Mouse (Mus musculus) midbrain, embryonic 10.5 days (tissue): Measurements from ENCODE around the gene Drd5. TPM values are rescaled to one million over a fixed set of nuclear protein-coding genes. Genes with fewer than 3 reads are reported as not detected.

Experiments used
- DNase-seq: peaks from one replicate; pipeline ENCODE4 v3.0.0-alpha.2; 2017; ENCODE audit warnings: low spot score
- H3K27ac ChIP-seq: fragments of 300-500 bp; sonication (generic); replicated peaks from 2 replicates; pipeline ENCODE4 v1.5.1; 2016; ENCODE audit warnings: mild to moderate bottlenecking
- H3K27me3 ChIP-seq: fragments of 300-500 bp; sonication (generic); 2 replicates; pipeline ENCODE4 v1.6.1; 2016; ENCODE audit warnings: low read depth, mild to moderate bottlenecking; ENCODE audit not compliant: poor library complexity, severe bottlenecking
- H3K36me3 ChIP-seq: fragments of 300-500 bp; sonication (generic); 2 replicates; pipeline ENCODE4 v1.6.1; 2016; ENCODE audit warnings: mild to moderate bottlenecking, moderate library complexity
- H3K4me1 ChIP-seq: fragments of 300-500 bp; sonication (generic); 2 replicates; pipeline ENCODE4 v1.6.1; 2016
- H3K4me3 ChIP-seq: fragments of 300-500 bp; sonication (generic); 2 replicates; pipeline ENCODE4 v1.5.1; 2016; ENCODE audit warnings: mild to moderate bottlenecking, moderate library complexity
- H3K9me3 ChIP-seq: fragments of 300-500 bp; sonication (generic); replicated peaks from 2 replicates; pipeline ENCODE4 v1.6.1; 2016; ENCODE audit warnings: mild to moderate bottlenecking
- WGBS: fragments of 180-500 bp; shearing (Covaris S2); methylation state at CpG from one replicate; pipeline ENCODE4 v1.1.7; 2016; 5-methylcytosine and 5-hydroxymethylcytosine counted together
- polyA plus RNA-seq: library from polyadenylated mRNA; unstranded; fragments of >200 nt; fragmentation: Nextera tagmentation; extraction: Ambion mirVana; gene quantifications from 2 replicates; pipeline ENCODE4 v1.2.1, GENCODE M21; 2016

The Drd5 gene
- polyA plus RNA-seq, 1 experiment from 2014 or later: 0.10 TPM

- Histone ChIP-seq H3K4me1 (peaks cover 16% of the 10 kb centered on the region), H3K27me3 (peaks cover 21% of the 10 kb centered on the region), H3K4me3 (no peak overlapping the region), H3K9me3 (no peaks in the 10 kb centered on the region), H3K36me3 (no peaks in the 10 kb centered on the region), H3K27ac (no peak overlapping the region)
- DNase-seq: no peak
- 73% methylated on average over 2 of the region's 2 CpGs for WGBS
These were observed 13.9 kb upstream of the Drd5 start for GRCm38 (mm10) chr5:38305241-38305640.

GRCm38 (mm10) chr5:38307255-38308101 lies 11.7 kb upstream of the Drd5 start:
- peak; percentile 89 for DNase-seq
- Histone ChIP-seq H3K27me3 (peaks cover 16% of the 10 kb centered on the region), H3K27ac (peak overlapping the region; percentile 72), H3K36me3 (no peaks in the 10 kb centered on the region), H3K4me3 (peak overlapping the region; percentile 52), H3K4me1 (peaks cover 11% of the 10 kb centered on the region), H3K9me3 (no peaks in the 10 kb centered on the region)
- WGBS: 9% methylated on average over 26 of the region's 26 CpGs

- DNase-seq: peak; percentile 57
- H3K27ac ChIP-seq: no peak overlapping the region
- H3K4me1 ChIP-seq: peaks cover 5% of the 10 kb centered on the region; the same call in 1 of the 2 replicates
- H3K9me3 ChIP-seq: no peaks in the 10 kb centered on the region
- H3K36me3 ChIP-seq: no peaks in the 10 kb centered on the region
- peaks cover 16% of the 10 kb centered on the region for H3K27me3 ChIP-seq
- WGBS: 52% methylated on average over 5 of the region's 5 CpGs
- H3K4me3 ChIP-seq: no peak overlapping the region
These were observed 10.3 kb upstream of the Drd5 start for GRCm38 (mm10) chr5:38308873-38309272.

- Histone ChIP-seq H3K27ac (no peak overlapping the region), H3K36me3 (no peaks in the 10 kb centered on the region), H3K4me1 (peaks cover 5% of the 10 kb centered on the region; the same call in 1 of the 2 replicates), H3K4me3 (no peak overlapping the region), H3K27me3 (peaks cover 16% of the 10 kb centered on the region), H3K9me3 (no peaks in the 10 kb centered on the region)
- DNase-seq: no peak
- WGBS: 76% methylated on average over 3 of the region's 3 CpGs
These were observed 9.4 kb upstream of the Drd5 start for GRCm38 (mm10) chr5:38309795-38310194.

DNA sequence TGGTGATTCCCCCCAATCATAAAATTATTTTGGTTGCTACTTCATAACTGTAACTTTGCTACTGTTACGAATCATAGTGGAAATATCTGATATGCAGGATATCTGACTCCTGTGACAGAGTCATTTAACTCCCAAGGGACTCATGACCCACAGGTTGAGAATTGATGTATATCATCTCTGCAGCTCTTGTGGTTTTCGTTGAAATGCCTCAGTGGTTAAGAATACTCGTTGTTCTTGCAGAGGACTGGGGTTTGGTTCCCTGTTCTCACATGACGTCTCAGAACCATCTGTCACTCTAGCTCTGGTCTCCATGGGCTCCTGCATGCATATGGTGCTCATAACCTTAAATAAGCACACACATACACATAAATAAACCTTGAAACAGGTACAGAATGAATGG lies 14.2 kb downstream of the Drd5 start:
- no peak overlapping the region for H3K27ac ChIP-seq
- H3K4me1 ChIP-seq: no peaks in the 10 kb centered on the region
- H3K27me3 ChIP-seq: no peaks in the 10 kb centered on the region
- H3K36me3 ChIP-seq: no peaks in the 10 kb centered on the region
- H3K4me3 ChIP-seq: no peak overlapping the region
- 81% methylated on average over 4 of the region's 4 CpGs for WGBS
- H3K9me3 ChIP-seq: no peaks in the 10 kb centered on the region
- DNase-seq: no peak

DNA sequence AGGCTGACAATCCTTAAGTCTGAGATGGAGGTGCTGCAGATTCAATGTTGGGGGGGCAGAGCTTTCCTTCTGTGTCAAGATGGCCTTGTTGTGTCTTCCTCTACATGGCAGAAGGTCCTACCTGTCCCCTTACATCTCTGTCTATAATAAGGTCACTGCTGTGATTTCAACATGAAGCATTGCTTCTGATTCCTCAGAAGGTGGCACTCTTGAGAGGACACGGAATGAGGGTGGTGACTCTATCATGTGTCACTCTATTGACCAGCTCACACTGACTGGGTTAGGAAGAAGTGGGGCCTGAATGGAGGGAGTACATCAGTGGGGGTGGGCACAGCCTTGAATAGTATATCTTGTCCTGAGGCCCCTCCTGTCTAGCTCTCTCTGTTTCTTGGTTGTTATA lies 15.4 kb downstream of the Drd5 start:
- no peaks in the 10 kb centered on the region for H3K36me3 ChIP-seq
- no peaks in the 10 kb centered on the region for H3K27me3 ChIP-seq
- 33% methylated on average over 1 of the region's 1 CpGs for WGBS
- no peak overlapping the region for H3K4me3 ChIP-seq
- H3K4me1 ChIP-seq: no peaks in the 10 kb centered on the region
- H3K27ac ChIP-seq: no peak overlapping the region
- no peak for DNase-seq
- H3K9me3 ChIP-seq: no peaks in the 10 kb centered on the region

- Histone ChIP-seq H3K9me3 (no peaks in the 10 kb centered on the region), H3K4me1 (peaks cover 13% of the 10 kb centered on the region), H3K4me3 (no peak overlapping the region), H3K36me3 (no peaks in the 10 kb centered on the region), H3K27ac (no peak overlapping the region), H3K27me3 (peaks cover 9% of the 10 kb centered on the region)
- DNase-seq: no peak
- WGBS: 80% methylated on average over 3 of the region's 3 CpGs
These were observed 23.9 kb downstream of the Drd5 start for GRCm38 (mm10) chr5:38343101-38343500.

GRCm38 (mm10) chr5:38346646-38347432 lies 27.7 kb downstream of the Drd5 start:
- Histone ChIP-seq H3K27ac (no peak overlapping the region), H3K4me1 (peaks cover 46% of the 10 kb centered on the region), H3K36me3 (no peaks in the 10 kb centered on the region), H3K27me3 (peaks cover 18% of the 10 kb centered on the region), H3K9me3 (no peaks in the 10 kb centered on the region), H3K4me3 (no peak overlapping the region)
- 40% methylated on average over 10 of the region's 10 CpGs for WGBS
- DNase-seq: peak; percentile 29

GRCm38 (mm10) chr5:38350351-38350929 lies 31.3 kb downstream of the Drd5 start:
- Histone ChIP-seq H3K9me3 (no peaks in the 10 kb centered on the region), H3K36me3 (no peaks in the 10 kb centered on the region), H3K27me3 (peaks cover 35% of the 10 kb centered on the region), H3K4me3 (no peak overlapping the region), H3K4me1 (peaks cover 56% of the 10 kb centered on the region), H3K27ac (peak overlapping the region; percentile 79)
- peak; percentile 73 for DNase-seq
- WGBS: 21% methylated on average over 5 of the region's 5 CpGs

GRCm38 (mm10) chr5:38356927-38357326 lies 37.8 kb downstream of the Drd5 start:
- Histone ChIP-seq H3K36me3 (no peaks in the 10 kb centered on the region), H3K27me3 (peaks cover 16% of the 10 kb centered on the region; the same call in 1 of the 2 replicates)
- WGBS: 81% methylated on average over 3 of the region's 3 CpGs

GRCm38 (mm10) chr5:38359716-38360115 lies 40.5 kb downstream of the Drd5 start:
- 80% methylated on average over 2 of the region's 2 CpGs for WGBS
- no peaks in the 10 kb centered on the region for H3K4me1 ChIP-seq
- no peak for DNase-seq
- peaks cover 12% of the 10 kb centered on the region for H3K27me3 ChIP-seq
- no peaks in the 10 kb centered on the region for H3K9me3 ChIP-seq
- H3K4me3 ChIP-seq: no peak overlapping the region
- H3K36me3 ChIP-seq: no peaks in the 10 kb centered on the region
- no peak overlapping the region for H3K27ac ChIP-seq

More at GRCm38 (mm10) chr5:38356927-38357326, 37.8 kb downstream of the Drd5 start:
- H3K9me3 ChIP-seq: no peaks in the 10 kb centered on the region
- no peak for DNase-seq
- no peak overlapping the region for H3K4me3 ChIP-seq
- H3K4me1 ChIP-seq: peaks cover 9% of the 10 kb centered on the region
- no peak overlapping the region for H3K27ac ChIP-seq

GRCm38 (mm10) chr5:38364396-38364795 lies 45.2 kb downstream of the Drd5 start:
- Histone ChIP-seq H3K9me3 (no peaks in the 10 kb centered on the region), H3K27ac (no peak overlapping the region), H3K36me3 (no peaks in the 10 kb centered on the region), H3K27me3 (peaks cover 30% of the 10 kb centered on the region), H3K4me3 (no peak overlapping the region), H3K4me1 (peaks cover 24% of the 10 kb centered on the region)
- no peak for DNase-seq
- 73% methylated on average over 5 of the region's 5 CpGs for WGBS
